Mouse (Mus musculus): Measurements from ENCODE around the gene Auts2.

- TF ChIP-seq CTCF (IDR thresholded peaks at IDR 0.05) = no peak
- TF ChIP-seq POLR2A (IDR thresholded peaks at IDR 0.05; ENCODE audit: insufficient read depth, low read depth, low read length) = no peak
- no peak for TF ChIP-seq EP300 (IDR thresholded peaks at IDR 0.05; ENCODE audit: insufficient read depth, low read depth, low read length)
These were observed 187.2 kb downstream of the Auts2 start for GRCm38 (mm10) chr5:132355935-132356334.

Data from heart, adult 2 months (tissue).